Mouse (Mus musculus) liver, embryonic 18 days (tissue): Measurements from ENCODE around the gene Vmn1r78. TPM values are rescaled to one million over a fixed set of nuclear protein-coding genes. Genes with fewer than 3 reads are reported as not detected.

Source experiments
- polyA plus RNA-seq: library from polyadenylated mRNA; depleted of rRNA; stranded (reverse); fragments of >200 nt; gene quantifications from 2 replicates; pipeline ENCODE4 v1.2.3, GENCODE M21; 2012; rRNA removed

The Vmn1r78 gene
- polyA plus RNA-seq: not detected in 2 replicates

GRCm38 (mm10) chr7:12149957-12150356 lies at the start of gene Vmn1r78:
Gene Vmn1r78, plus strand, starts transcription at chr7:12150257.

GRCm38 (mm10) chr7:12170979-12171378 lies 20.9 kb downstream of the Vmn1r78 start, which contains the start of gene Vmn1r79:
Gene Vmn1r79, plus strand, starts transcription at chr7:12171279.

GRCm38 (mm10) chr7:12188986-12189385 lies 38.9 kb downstream of the Vmn1r78 start, which contains the start of gene Vmn1r80:
Gene Vmn1r80, plus strand, starts transcription at chr7:12189286.

Other genes starting within 250 kb of the Vmn1r78 start
- gene Vmn1r76, start 212.0 kb upstream of the Vmn1r78 start, polyA plus RNA-seq: not detected in 2 replicates
- not detected in 2 replicates for gene Vmn1r77, start 113.5 kb upstream of the Vmn1r78 start, polyA plus RNA-seq
- not detected in 2 replicates for gene Vmn1r79, start 21.0 kb downstream of the Vmn1r78 start, polyA plus RNA-seq
- not detected in 2 replicates for gene Vmn1r80, start 39.0 kb downstream of the Vmn1r78 start, polyA plus RNA-seq
- gene Vmn1r81, start 118.0 kb downstream of the Vmn1r78 start, polyA plus RNA-seq: not detected in 2 replicates
- gene Vmn1r82, start 150.2 kb downstream of the Vmn1r78 start, polyA plus RNA-seq: not detected in 2 replicates
- not detected in 2 replicates for gene Vmn1r83, start 179.2 kb downstream of the Vmn1r78 start, polyA plus RNA-seq
- not detected in 2 replicates for gene Vmn1r84, start 219.0 kb downstream of the Vmn1r78 start, polyA plus RNA-seq